Mouse (Mus musculus): ENCODE results near the gene Eloa. TPM values are rescaled to one million over a fixed set of nuclear protein-coding genes. Genes with fewer than 3 reads are reported as not detected.

Gene Eloa
- total and polyA plus RNA-seq, 3 experiments, result 12.9 to 108 (median 56.0) TPM

DNA sequence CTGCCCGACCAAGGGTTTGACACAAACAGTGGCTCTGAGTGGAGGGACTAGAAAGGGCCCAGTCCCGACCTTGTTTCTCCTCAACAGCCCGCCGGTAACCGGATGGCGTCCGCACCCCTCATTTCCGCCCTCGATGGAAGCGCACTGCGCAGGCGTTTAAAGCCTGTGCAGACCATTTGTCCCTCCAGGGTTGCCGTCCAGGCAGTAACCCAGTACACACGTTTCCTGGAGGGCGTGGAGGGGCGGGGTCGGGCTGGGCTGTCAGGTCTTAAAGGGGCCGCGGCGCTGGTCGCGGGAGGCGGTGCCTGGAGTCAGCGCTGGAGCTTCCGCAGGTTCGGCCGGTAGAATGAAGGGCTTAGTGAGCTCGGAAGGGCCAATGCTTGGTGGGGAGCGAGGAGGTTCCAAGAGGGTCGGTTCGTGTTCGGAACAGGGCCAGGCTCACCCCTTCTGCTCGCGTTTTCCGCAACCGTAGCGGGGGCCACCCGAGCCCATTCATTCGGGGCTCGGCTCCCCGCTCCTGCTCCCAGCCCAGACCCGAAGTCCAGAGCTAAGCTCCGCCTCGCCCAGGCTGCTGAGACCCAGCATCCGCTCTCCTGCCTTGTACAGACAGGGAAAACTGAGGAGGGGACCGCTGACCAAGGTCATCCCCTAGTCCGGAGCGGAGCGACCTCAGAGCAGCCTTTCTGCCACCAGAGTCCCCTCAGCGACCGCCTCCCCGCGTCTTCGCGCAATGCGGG is 57.9 kb downstream of the Eloa start, which contains the start of gene Gale:
Gale (plus strand) TSS at position 271 of the 737 bp plus-strand sequence.
- no peaks in the 10 kb centered on the region for H3K27me3 ChIP-seq (ENCODE audit: insufficient read depth, low read length)
- H3K4me1 ChIP-seq (ENCODE audit: insufficient read depth, low read depth, low read length), result peaks cover 47% of the 10 kb centered on the region
- peak; percentile 82 for ATAC-seq (ENCODE audit: extremely low read depth, insufficient number of reproducible peaks, low FRiP score, poor library complexity, severe bottlenecking)
- DNase-seq (ENCODE audit: low spot score), result peak; percentile 91
- no peaks in the 10 kb centered on the region for H3K9me3 ChIP-seq (replicated peaks)
- TF ChIP-seq CTCF (IDR thresholded peaks at IDR 0.05; ENCODE audit: low read depth, low read length) (no peak), GATA2 (IDR thresholded peaks at IDR 0.05; ENCODE audit: borderline replicate concordance, low read depth, low read length) (no peak), POLR2AphosphoS5 (IDR thresholded peaks at IDR 0.05; ENCODE audit: insufficient replicate concordance, low read depth, low read length) (no peak)
- H3K4me3 ChIP-seq (ENCODE audit: low read depth, low read length), result peak within 1 kb of the TSS; percentile 83
- H3K36me3 ChIP-seq (replicated peaks), result peaks cover 82% of the 10 kb centered on the region

GRCm38 (mm10) chr4:135962946-135963345 is 58.6 kb downstream of the Eloa start:
- DNase-seq (ENCODE audit: low spot score) (no peak), ATAC-seq (ENCODE audit: extremely low read depth, insufficient number of reproducible peaks, low FRiP score, poor library complexity, severe bottlenecking) (no peak)
- peaks cover 82% of the 10 kb centered on the region for H3K36me3 ChIP-seq (replicated peaks)
- TF ChIP-seq GATA1 (IDR thresholded peaks at IDR 0.05; ENCODE audit: borderline replicate concordance, low read length) (no peak), POLR2AphosphoS5 (IDR thresholded peaks at IDR 0.05; ENCODE audit: insufficient replicate concordance, low read depth, low read length) (no peak), TAL1 (conservative IDR thresholded peaks at IDR 0.05; ENCODE audit: low read depth, low read length) (no peak)
- no peaks in the 10 kb centered on the region for H3K27me3 ChIP-seq (ENCODE audit: insufficient read depth, low read length)
- no peaks in the 10 kb centered on the region for H3K9me3 ChIP-seq (replicated peaks)
- peaks cover 45% of the 10 kb centered on the region for H3K4me1 ChIP-seq (ENCODE audit: insufficient read depth, low read depth, low read length)
- H3K4me3 ChIP-seq (ENCODE audit: low read depth, low read length), result peak overlapping the region; percentile 83

GRCm38 (mm10) chr4:135962198-135962597 is 59.4 kb downstream of the Eloa start:
- ATAC-seq (ENCODE audit: extremely low read depth, insufficient number of reproducible peaks, low FRiP score, poor library complexity, severe bottlenecking), result no peak
- H3K4me3 ChIP-seq (ENCODE audit: low read depth, low read length), result peak overlapping the region; percentile 24; the same call in 1 of the 2 replicates
- DNase-seq (ENCODE audit: low spot score), result no peak
- TF ChIP-seq CTCF (IDR thresholded peaks at IDR 0.05; ENCODE audit: low read depth, low read length) (no peak), POLR2AphosphoS5 (IDR thresholded peaks at IDR 0.05; ENCODE audit: insufficient replicate concordance, low read depth, low read length) (no peak), GATA1 (IDR thresholded peaks at IDR 0.05; ENCODE audit: borderline replicate concordance, low read length) (no peak), GATA2 (IDR thresholded peaks at IDR 0.05; ENCODE audit: borderline replicate concordance, low read depth, low read length) (no peak)
- peaks cover 43% of the 10 kb centered on the region for H3K4me1 ChIP-seq (ENCODE audit: insufficient read depth, low read depth, low read length)
- no peaks in the 10 kb centered on the region for H3K9me3 ChIP-seq (replicated peaks)
- H3K36me3 ChIP-seq (replicated peaks), result peaks cover 81% of the 10 kb centered on the region
- no peaks in the 10 kb centered on the region for H3K27me3 ChIP-seq (ENCODE audit: insufficient read depth, low read length)

GRCm38 (mm10) chr4:135961709-135962108 is 59.9 kb downstream of the Eloa start:
- Histone ChIP-seq H3K4me3 (ENCODE audit: low read depth, low read length) (no peak overlapping the region), H3K4me1 (ENCODE audit: insufficient read depth, low read depth, low read length) (peaks cover 43% of the 10 kb centered on the region), H3K27me3 (ENCODE audit: insufficient read depth, low read length) (no peaks in the 10 kb centered on the region), H3K36me3 (replicated peaks) (peaks cover 78% of the 10 kb centered on the region), H3K9me3 (replicated peaks) (no peaks in the 10 kb centered on the region)
- DNase-seq (ENCODE audit: low spot score) (no peak), ATAC-seq (ENCODE audit: extremely low read depth, insufficient number of reproducible peaks, low FRiP score, poor library complexity, severe bottlenecking) (no peak)
- TF ChIP-seq GATA2 (IDR thresholded peaks at IDR 0.05; ENCODE audit: borderline replicate concordance, low read depth, low read length), result no peak
- no peak for TF ChIP-seq POLR2AphosphoS5 (IDR thresholded peaks at IDR 0.05; ENCODE audit: insufficient replicate concordance, low read depth, low read length)
- no peak for TF ChIP-seq TAL1 (conservative IDR thresholded peaks at IDR 0.05; ENCODE audit: low read depth, low read length)
- TF ChIP-seq CTCF (IDR thresholded peaks at IDR 0.05; ENCODE audit: low read depth, low read length), result no peak
- no peak for TF ChIP-seq GATA1 (IDR thresholded peaks at IDR 0.05; ENCODE audit: borderline replicate concordance, low read length)

DNA sequence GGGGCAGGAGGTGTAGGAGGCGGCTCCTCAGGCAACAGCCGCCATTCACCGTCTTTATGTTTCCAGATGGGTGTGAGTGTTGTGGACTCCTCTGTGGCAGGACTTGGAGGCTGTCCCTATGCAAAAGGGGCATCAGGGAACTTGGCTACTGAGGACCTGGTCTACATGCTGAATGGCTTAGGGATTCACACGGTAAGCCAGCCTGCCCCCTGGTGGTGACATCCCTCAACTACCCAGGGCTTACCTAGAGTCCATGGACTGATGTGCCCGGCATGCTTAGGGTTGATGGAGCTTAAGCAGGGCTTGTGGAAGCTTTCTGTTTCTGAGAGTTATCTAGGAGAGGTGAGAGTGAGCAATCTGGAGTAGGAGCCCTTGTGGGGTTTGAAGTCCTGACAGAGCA is 60.8 kb downstream of the Eloa start:
- Histone ChIP-seq H3K4me3 (ENCODE audit: low read depth, low read length) (no peak overlapping the region), H3K9me3 (replicated peaks) (no peaks in the 10 kb centered on the region), H3K36me3 (replicated peaks) (peaks cover 78% of the 10 kb centered on the region), H3K4me1 (ENCODE audit: insufficient read depth, low read depth, low read length) (peaks cover 39% of the 10 kb centered on the region), H3K27me3 (ENCODE audit: insufficient read depth, low read length) (no peaks in the 10 kb centered on the region)
- DNase-seq (ENCODE audit: low spot score) (peak; percentile 74), ATAC-seq (ENCODE audit: extremely low read depth, insufficient number of reproducible peaks, low FRiP score, poor library complexity, severe bottlenecking) (no peak)
- TF ChIP-seq GATA2 (IDR thresholded peaks at IDR 0.05; ENCODE audit: borderline replicate concordance, low read depth, low read length), result no peak
- peak; percentile 98 for TF ChIP-seq CTCF (IDR thresholded peaks at IDR 0.05; ENCODE audit: low read depth, low read length)

- Histone ChIP-seq H3K36me3 (replicated peaks) (peaks cover 87% of the 10 kb centered on the region), H3K4me1 (ENCODE audit: insufficient read depth, low read depth, low read length) (peaks cover 26% of the 10 kb centered on the region), H3K4me3 (ENCODE audit: low read depth, low read length) (no peak overlapping the region), H3K9me3 (replicated peaks) (no peaks in the 10 kb centered on the region), H3K27me3 (ENCODE audit: insufficient read depth, low read length) (no peaks in the 10 kb centered on the region)
- ATAC-seq (ENCODE audit: extremely low read depth, insufficient number of reproducible peaks, low FRiP score, poor library complexity, severe bottlenecking) (no peak), DNase-seq (ENCODE audit: low spot score) (no peak)
- TF ChIP-seq POLR2AphosphoS5 (IDR thresholded peaks at IDR 0.05; ENCODE audit: insufficient replicate concordance, low read depth, low read length) (no peak), GATA1 (IDR thresholded peaks at IDR 0.05; ENCODE audit: borderline replicate concordance, low read length) (no peak), TAL1 (conservative IDR thresholded peaks at IDR 0.05; ENCODE audit: low read depth, low read length) (no peak), CTCF (IDR thresholded peaks at IDR 0.05; ENCODE audit: low read depth, low read length) (no peak), GATA2 (IDR thresholded peaks at IDR 0.05; ENCODE audit: borderline replicate concordance, low read depth, low read length) (no peak)
These were observed 63.2 kb downstream of the Eloa start for GRCm38 (mm10) chr4:135958354-135958753.

Data from G1E (cell line).